Mouse (Mus musculus) gastrocnemius, postnatal 4 days (tissue): ENCODE data around the gene Tmem151a. TPM values are rescaled to one million over a fixed set of nuclear protein-coding genes. Genes with fewer than 3 reads are reported as not detected.
"Not testable (repeated sequence)": the region's sequence is repeated elsewhere in the genome, so short reads cannot be mapped to it uniquely, and the experiment has no call there.

Experiments used
- DNase-seq, 2 experiments: peaks; one replicate each; pipeline ENCODE4 v3.0.0; 2021 to 2022; ENCODE audit warnings: low spot score in 2 of 2, mixed read lengths in 2 of 2
- total RNA-seq, 2 experiments: library from RNA; stranded (reverse); gene quantifications; 2 replicates each; pipeline ENCODE4 v1.2.3; 2021

Tmem151a gene
- total RNA-seq, 2 experiments from 2014 or later = 0.29 to 0.34 TPM

- DNase-seq = no peak
These were observed 9.6 kb upstream of the Tmem151a start for GRCm38 (mm10) chr19:5094746-5095417.

GRCm38 (mm10) chr19:5094243-5094632, 8.9 kb upstream of the Tmem151a start:
- peak; percentile 84 to 88 for DNase-seq

GRCm38 (mm10) chr19:5093481-5094242, 8.3 kb upstream of the Tmem151a start:
- no peak for DNase-seq

GRCm38 (mm10) chr19:5092083-5092482, 6.8 kb upstream of the Tmem151a start:
- DNase-seq = no peak

GRCm38 (mm10) chr19:5089324-5089723, 4.0 kb upstream of the Tmem151a start:
- no peak for DNase-seq

- peak; percentile 88 to 95 for DNase-seq
These were observed 2.8 kb upstream of the Tmem151a start, which contains the start of gene Yif1a for GRCm38 (mm10) chr19:5087884-5088728. TSS of gene Yif1a (plus strand) at chr19:5088538.

- not testable (repeated sequence) for DNase-seq
These were observed 1.2 kb upstream of the Tmem151a start for GRCm38 (mm10) chr19:5086533-5086932.

GRCm38 (mm10) chr19:5084834-5085144, 542 bp downstream of the Tmem151a start:
- no peak for DNase-seq

- DNase-seq = no peak
These were observed 1.1 kb downstream of the Tmem151a start for GRCm38 (mm10) chr19:5083961-5084833.

- no peak for DNase-seq
These were observed 2.7 kb downstream of the Tmem151a start for GRCm38 (mm10) chr19:5082596-5082995.

GRCm38 (mm10) chr19:5082005-5082404, 3.3 kb downstream of the Tmem151a start:
- DNase-seq = no peak

- no peak for DNase-seq
These were observed 6.1 kb downstream of the Tmem151a start for GRCm38 (mm10) chr19:5079279-5079678.

GRCm38 (mm10) chr19:5073518-5073917, 11.8 kb downstream of the Tmem151a start:
- no peak for DNase-seq

GRCm38 (mm10) chr19:5073028-5073427, 12.3 kb downstream of the Tmem151a start:
- DNase-seq = no peak

GRCm38 (mm10) chr19:5072389-5073019, 12.8 kb downstream of the Tmem151a start:
- DNase-seq = no peak

GRCm38 (mm10) chr19:5071545-5072369, 13.6 kb downstream of the Tmem151a start:
- DNase-seq = peak; percentile 49 to 75

- no peak for DNase-seq
These were observed 14.3 kb downstream of the Tmem151a start for GRCm38 (mm10) chr19:5071077-5071476.

- no peak for DNase-seq
These were observed 15.4 kb downstream of the Tmem151a start for GRCm38 (mm10) chr19:5069978-5070377.

GRCm38 (mm10) chr19:5069486-5069885, 15.8 kb downstream of the Tmem151a start:
- DNase-seq = no peak
